Mouse (Mus musculus) liver, embryonic 16.5 days (tissue): ENCODE measurements around the gene Ripply2. TPM values are rescaled to one million over a fixed set of nuclear protein-coding genes. Genes with fewer than 3 reads are reported as not detected.

Source experiments
- ATAC-seq: fragments of 200-750 bp; cut with Nextera tagmentation; 2 replicates; pipeline ENCODE4 v1.8.0; 2017; ENCODE audit warnings: low read depth, mild to moderate bottlenecking, moderate number of reproducible peaks, moderate library complexity
- H3K27ac ChIP-seq: fragments of 300-500 bp; sonication (generic); 2 replicates; pipeline ENCODE4 v1.5.1; 2014; ENCODE audit warnings: mild to moderate bottlenecking, low read length
- H3K27me3 ChIP-seq: fragments of 300-500 bp; sonication (generic); 2 replicates; pipeline ENCODE4 v1.6.1; 2014; ENCODE audit warnings: low read depth, low read length, mixed read lengths; ENCODE audit not compliant: control insufficient read depth, insufficient read depth
- H3K36me3 ChIP-seq: fragments of 300-500 bp; sonication (generic); 2 replicates; pipeline ENCODE4 v1.6.1; 2014; ENCODE audit warnings: mild to moderate bottlenecking; ENCODE audit not compliant: control insufficient read depth, insufficient read depth
- H3K4me1 ChIP-seq: fragments of 300-500 bp; sonication (generic); 2 replicates; pipeline ENCODE4 v1.6.1; 2014; ENCODE audit warnings: low read depth, low read length, mixed read lengths; ENCODE audit not compliant: control insufficient read depth
- H3K4me2 ChIP-seq: fragments of 300-500 bp; sonication (generic); 2 replicates; pipeline ENCODE4 v1.6.1; 2014; ENCODE audit warnings: low read depth, low read length, mixed read lengths
- H3K4me3 ChIP-seq: fragments of 300-500 bp; sonication (generic); 2 replicates; pipeline ENCODE4 v1.5.1; 2014; ENCODE audit warnings: low read depth, mild to moderate bottlenecking, low read length
- H3K9ac ChIP-seq: fragments of 300-500 bp; sonication (generic); 2 replicates; pipeline ENCODE4 v1.6.1; 2014; ENCODE audit warnings: low read depth, low read length
- H3K9me3 ChIP-seq: fragments of 300-500 bp; sonication (generic); replicated peaks from 2 replicates; pipeline ENCODE4 v1.6.1; 2016; ENCODE audit warnings: low read length; ENCODE audit not compliant: control insufficient read depth
- WGBS: fragments of 180-500 bp; shearing (Covaris S2); extraction: QIAGEN DNeasy Blood & Tissue Kit; methylation state at CpG from one replicate; pipeline ENCODE4 v1.1.7; 2014; ENCODE audit not compliant: insufficient replicate concordance; 5-methylcytosine and 5-hydroxymethylcytosine counted together
- polyA plus RNA-seq: library from polyadenylated mRNA; unstranded; fragments of >200 nt; fragmentation: Nextera tagmentation; extraction: Ambion mirVana; gene quantifications from 2 replicates; pipeline ENCODE4 v1.2.1, GENCODE M21; 2015

Ripply2 gene
- polyA plus RNA-seq, 1 experiment from 2014 or later: not detected

GRCm38 (mm10) chr9:87008919-87009318 lies 6.4 kb upstream of the Ripply2 start:
- H3K4me2 ChIP-seq: no peak overlapping the region
- no peak overlapping the region for H3K9ac ChIP-seq
- H3K4me3 ChIP-seq: no peak overlapping the region
- WGBS: 84% methylated on average over 1 of the region's 1 CpGs
- H3K27me3 ChIP-seq: peaks cover 4% of the 10 kb centered on the region
- H3K36me3 ChIP-seq: no peaks in the 10 kb centered on the region
- H3K4me1 ChIP-seq: no peaks in the 10 kb centered on the region
- ATAC-seq: no peak
- no peaks in the 10 kb centered on the region for H3K9me3 ChIP-seq
- no peak overlapping the region for H3K27ac ChIP-seq

DNA sequence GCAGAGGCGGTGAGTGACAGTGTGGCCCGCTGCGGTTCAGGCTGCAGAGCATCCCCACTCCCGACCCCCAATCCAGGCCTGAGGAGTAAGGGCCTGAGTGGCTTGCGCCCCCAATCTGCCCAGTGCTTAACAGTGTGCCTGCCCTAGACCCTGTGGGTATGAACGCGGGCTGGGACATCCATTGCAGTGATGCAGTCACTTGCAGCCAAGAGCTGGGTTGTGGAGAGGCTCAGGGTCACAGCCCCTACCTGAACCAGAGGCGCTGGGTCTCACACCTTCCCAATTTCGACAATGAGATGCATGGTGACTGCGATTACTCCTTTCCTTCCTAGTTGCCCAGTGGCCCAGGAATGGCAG lies 579 bp downstream of the Ripply2 start:
- Histone ChIP-seq H3K9me3 (no peaks in the 10 kb centered on the region), H3K27ac (no peak overlapping the region), H3K4me2 (no peak overlapping the region), H3K36me3 (no peaks in the 10 kb centered on the region), H3K27me3 (peaks cover 37% of the 10 kb centered on the region), H3K9ac (no peak overlapping the region), H3K4me3 (no peak overlapping the region), H3K4me1 (no peaks in the 10 kb centered on the region)
- no peak for ATAC-seq
- WGBS: 5% methylated on average over 10 of the region's 10 CpGs

- Histone ChIP-seq H3K27me3 (peaks cover 6% of the 10 kb centered on the region), H3K27ac (peak within 1 kb of the TSS; percentile 82), H3K9ac (peak within 1 kb of the TSS; percentile 81), H3K9me3 (no peaks in the 10 kb centered on the region), H3K4me2 (peak within 1 kb of the TSS; percentile 80), H3K36me3 (no peaks in the 10 kb centered on the region), H3K4me1 (peaks cover 6% of the 10 kb centered on the region), H3K4me3 (peak within 1 kb of the TSS; percentile 84)
- peak; percentile 98 for ATAC-seq
- under 1% methylated on average over 52 of the region's 52 CpGs for WGBS
Measured at GRCm38 (mm10) chr9:87021778-87022523, 6.6 kb downstream of the Ripply2 start, which contains the start of gene Cyb5r4. TSS of gene Cyb5r4 (plus strand) at chr9:87022014.

GRCm38 (mm10) chr9:87025764-87026163 lies 10.4 kb downstream of the Ripply2 start:
- Histone ChIP-seq H3K4me3 (no peak overlapping the region), H3K36me3 (no peaks in the 10 kb centered on the region), H3K27ac (no peak overlapping the region), H3K4me1 (peaks cover 6% of the 10 kb centered on the region), H3K9me3 (no peaks in the 10 kb centered on the region), H3K27me3 (no peaks in the 10 kb centered on the region), H3K4me2 (no peak overlapping the region), H3K9ac (no peak overlapping the region)
- ATAC-seq: no peak
- WGBS: 18% methylated on average over 6 of the region's 6 CpGs

DNA sequence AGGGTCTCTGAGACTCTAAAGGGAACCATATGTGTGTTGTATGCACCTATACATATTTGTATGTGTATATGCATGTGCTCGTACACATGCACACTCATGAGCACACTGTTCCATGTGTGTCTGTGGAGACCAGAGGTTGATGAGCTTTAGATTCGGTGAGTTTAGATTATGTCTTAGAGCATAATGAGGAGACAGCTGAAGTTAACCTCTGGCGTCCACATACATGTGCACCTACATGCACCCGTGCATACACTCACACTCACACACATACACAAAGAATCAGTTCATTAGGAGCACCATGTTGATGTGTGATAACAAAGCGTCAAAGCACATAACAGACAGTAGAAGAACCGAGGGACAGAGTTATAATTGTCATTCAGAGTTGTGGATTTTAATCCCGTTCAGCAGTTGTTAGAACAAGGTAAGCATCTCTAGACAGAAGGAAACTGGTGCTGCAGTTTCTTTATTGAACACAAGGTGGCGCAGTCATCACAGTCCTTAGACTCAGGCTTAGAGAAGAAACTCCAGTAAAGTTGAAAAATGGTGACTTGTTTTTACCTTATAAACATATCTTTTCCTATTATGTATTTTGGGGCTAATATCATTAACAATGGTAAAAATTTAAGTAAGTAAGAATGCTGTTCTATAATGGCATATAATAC lies 12.2 kb downstream of the Ripply2 start:
- H3K9ac ChIP-seq: no peak overlapping the region
- no peaks in the 10 kb centered on the region for H3K27me3 ChIP-seq
- H3K9me3 ChIP-seq: no peaks in the 10 kb centered on the region
- WGBS: 39% methylated on average over 8 of the region's 8 CpGs
- H3K36me3 ChIP-seq: no peaks in the 10 kb centered on the region
- peaks cover 4% of the 10 kb centered on the region; the same call in 1 of the 2 replicates for H3K4me1 ChIP-seq
- ATAC-seq: peak; percentile 39; the same call in 1 of the 2 replicates
- no peak overlapping the region for H3K27ac ChIP-seq
- H3K4me3 ChIP-seq: no peak overlapping the region
- H3K4me2 ChIP-seq: no peak overlapping the region

- no peak overlapping the region for H3K4me3 ChIP-seq
- no peaks in the 10 kb centered on the region for H3K9me3 ChIP-seq
- no peak for ATAC-seq
- H3K4me2 ChIP-seq: no peak overlapping the region
- H3K36me3 ChIP-seq: no peaks in the 10 kb centered on the region
- WGBS: 80% methylated on average over 4 of the region's 4 CpGs
- H3K27ac ChIP-seq: no peak overlapping the region
- no peaks in the 10 kb centered on the region for H3K4me1 ChIP-seq
- no peak overlapping the region for H3K9ac ChIP-seq
- no peaks in the 10 kb centered on the region for H3K27me3 ChIP-seq
Measured at GRCm38 (mm10) chr9:87032196-87032595, 16.9 kb downstream of the Ripply2 start.

DNA sequence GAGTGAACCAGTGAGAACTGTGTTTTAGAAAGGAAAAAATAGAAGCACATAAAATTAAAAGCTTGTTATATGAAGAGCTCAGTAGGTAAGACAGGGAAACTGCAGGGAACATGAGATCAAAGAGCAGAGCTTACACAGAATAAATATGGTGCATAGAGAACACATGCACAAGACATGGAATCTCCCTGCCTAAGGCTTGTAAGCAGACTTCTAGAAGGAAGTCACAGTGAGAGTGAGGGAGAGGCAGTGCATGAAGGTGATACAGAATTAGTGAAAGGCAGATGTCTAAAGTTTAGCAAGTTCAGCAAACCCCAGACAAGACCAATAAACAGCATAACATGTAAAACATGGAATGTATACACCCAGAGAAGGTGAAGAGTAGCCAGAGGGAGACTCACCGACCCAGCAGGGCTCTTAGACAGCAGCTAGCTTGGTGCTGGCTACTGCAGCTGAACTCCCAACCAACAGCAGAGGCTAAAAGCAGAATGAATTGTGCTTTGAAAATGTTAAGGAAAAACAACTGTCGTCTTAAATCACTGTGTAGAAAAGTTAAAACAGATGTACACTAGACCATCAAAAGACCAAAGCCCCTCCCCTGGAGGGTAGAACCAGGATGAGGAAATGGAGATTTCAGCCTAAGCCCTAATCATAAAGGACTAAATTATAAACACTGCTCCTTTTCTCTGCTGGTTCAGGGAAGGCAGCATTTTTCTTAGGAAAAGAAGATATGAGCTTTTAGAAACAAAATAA lies 19.7 kb downstream of the Ripply2 start:
- Histone ChIP-seq H3K27ac (no peak overlapping the region), H3K4me2 (no peak overlapping the region), H3K9me3 (no peaks in the 10 kb centered on the region), H3K9ac (no peak overlapping the region), H3K27me3 (no peaks in the 10 kb centered on the region), H3K36me3 (no peaks in the 10 kb centered on the region), H3K4me1 (no peaks in the 10 kb centered on the region), H3K4me3 (no peak overlapping the region)
- WGBS: 70% methylated on average over 2 of the region's 2 CpGs
- no peak for ATAC-seq

- Histone ChIP-seq H3K9ac (no peak overlapping the region), H3K4me1 (no peaks in the 10 kb centered on the region), H3K27me3 (no peaks in the 10 kb centered on the region), H3K4me3 (no peak overlapping the region), H3K36me3 (no peaks in the 10 kb centered on the region), H3K4me2 (no peak overlapping the region), H3K27ac (no peak overlapping the region), H3K9me3 (no peaks in the 10 kb centered on the region)
- 72% methylated on average over 4 of the region's 4 CpGs for WGBS
- ATAC-seq: no peak
Measured at GRCm38 (mm10) chr9:87049425-87049824, 34.1 kb downstream of the Ripply2 start.
